Mouse (Mus musculus): ENCODE measurements around the gene Serping1.

DNA sequence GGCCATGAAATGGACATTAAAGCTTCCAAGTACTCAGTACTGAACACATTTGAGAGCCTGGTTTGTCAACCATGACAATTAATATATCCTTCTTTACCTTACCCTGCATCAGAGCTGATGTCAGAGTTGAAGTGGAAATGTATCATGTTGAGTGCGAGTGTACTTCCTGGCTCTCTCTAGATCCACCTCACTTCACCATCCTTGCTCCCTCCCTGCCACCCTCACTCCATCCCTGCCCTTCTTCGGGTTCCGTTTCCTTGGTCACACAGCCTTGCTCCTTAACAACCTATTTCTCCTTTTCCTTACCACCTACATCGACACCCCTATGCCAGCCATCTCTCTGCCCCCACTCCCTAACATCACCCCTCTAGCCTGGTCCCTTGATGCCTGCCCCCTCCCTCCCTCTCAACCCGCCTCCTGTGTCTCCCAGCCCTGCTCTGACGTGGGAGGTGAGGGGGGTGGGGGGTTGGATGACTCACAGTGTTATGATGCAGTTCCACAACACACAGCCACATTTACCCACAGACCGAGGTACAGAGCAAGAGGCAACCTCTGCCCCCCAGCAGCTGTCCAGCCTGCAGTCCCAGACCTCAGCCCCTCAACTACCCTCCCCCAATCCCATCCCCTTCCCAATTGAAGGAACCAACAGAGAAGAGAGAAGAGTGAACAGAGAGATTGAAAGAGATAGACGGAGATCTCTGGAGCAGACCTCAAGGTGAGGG is 41.5 kb downstream of the Serping1 start, which contains the start of gene Ypel4:
- no peak for TF ChIP-seq POLR2A (IDR thresholded peaks at IDR 0.05; ENCODE audit: control insufficient read depth, extremely low read depth, insufficient read depth, low read length, poor library complexity)
- no peak for TF ChIP-seq CTCF (IDR thresholded peaks at IDR 0.05; ENCODE audit: borderline replicate concordance, control insufficient read depth, extremely low read depth, insufficient read depth, low read length, poor library complexity)

All from thymus, adult 2 months (tissue).